Mouse (Mus musculus): ENCODE results near the gene Fam227b. TPM values are rescaled to one million over a fixed set of nuclear protein-coding genes. Genes with fewer than 3 reads are reported as not detected.
A peak's percentile ranks its signal among the peaks of the same experiment; 100 is the strongest.

The Fam227b gene
- polyA plus RNA-seq, 1 experiment from 2014 or later: not detected

DNA sequence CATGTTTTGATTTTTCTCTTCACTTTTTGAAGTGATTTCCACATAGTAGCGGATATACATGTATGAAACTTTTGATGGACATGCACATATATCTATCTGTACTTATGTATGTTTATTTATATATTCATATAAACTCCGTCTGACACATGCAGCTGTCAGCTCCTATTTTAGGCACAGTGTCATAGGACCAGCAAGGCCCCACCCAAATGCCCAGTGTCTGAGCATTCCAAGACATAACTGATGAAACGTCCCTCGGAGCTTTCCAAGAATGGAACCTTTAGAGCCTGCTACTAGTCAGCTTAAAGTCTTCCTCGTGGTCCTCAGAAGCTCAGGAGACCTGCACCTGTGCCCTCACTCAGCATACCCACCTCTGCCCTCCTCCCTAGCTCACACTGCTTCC lies 98.1 kb downstream of the Fam227b start:
- 70% methylated on average over 5 of the region's 5 CpGs for WGBS
- Histone ChIP-seq H3K4me1 (no peaks in the 10 kb centered on the region), H3K27ac (replicated peaks) (no peak overlapping the region), H3K36me3 (no peaks in the 10 kb centered on the region), H3K9ac (replicated peaks) (no peak overlapping the region), H3K4me3 (replicated peaks) (no peak overlapping the region), H3K9me3 (replicated peaks) (no peaks in the 10 kb centered on the region), H3K27me3 (replicated peaks) (no peaks in the 10 kb centered on the region), H3K4me2 (no peak overlapping the region)
- ATAC-seq (ENCODE audit: low FRiP score): no peak

DNA sequence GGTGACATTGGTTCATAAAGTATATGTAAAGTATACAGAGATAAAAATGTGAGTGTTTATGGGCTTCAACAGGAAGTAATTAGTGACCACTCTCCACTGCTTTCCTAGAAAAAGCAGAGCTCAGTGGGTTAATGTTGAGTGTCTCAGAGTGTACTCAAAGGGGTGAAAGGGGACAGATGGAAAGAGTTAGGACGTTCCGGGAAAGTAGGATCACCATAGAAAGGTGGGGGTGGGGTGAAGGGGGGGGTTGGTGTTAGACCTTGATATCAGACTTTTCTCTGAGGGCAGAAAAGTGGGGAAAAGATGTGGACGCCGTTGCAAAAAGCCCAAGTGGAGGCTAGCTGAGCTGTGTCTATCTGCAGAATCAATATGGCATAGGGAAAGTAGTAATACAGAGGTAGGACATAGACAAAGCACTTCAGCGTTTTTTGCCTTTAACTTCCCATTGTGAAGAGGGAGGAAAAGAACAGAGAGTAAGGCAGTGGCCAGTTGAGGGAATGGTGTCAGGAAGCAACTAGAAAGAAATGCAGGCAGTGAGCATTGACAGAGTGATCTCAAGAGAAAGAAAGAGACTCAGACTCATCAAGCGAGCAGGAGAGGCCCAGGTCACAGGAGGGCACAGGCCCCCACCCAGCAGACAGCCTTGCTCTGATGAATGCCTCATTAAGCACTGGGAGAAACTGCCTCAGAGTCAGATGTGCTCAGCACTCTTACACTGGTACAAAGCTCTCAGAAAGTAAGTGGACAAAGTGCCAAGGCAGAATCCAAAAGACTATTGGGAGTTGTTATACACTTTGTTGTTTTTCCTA lies 98.9 kb downstream of the Fam227b start:
- H3K9me3 ChIP-seq (replicated peaks): no peaks in the 10 kb centered on the region
- H3K4me1 ChIP-seq: no peaks in the 10 kb centered on the region
- H3K4me2 ChIP-seq: no peak overlapping the region
- WGBS: 49% methylated on average over 6 of the region's 6 CpGs
- H3K9ac ChIP-seq (replicated peaks): no peak overlapping the region
- H3K27ac ChIP-seq (replicated peaks): no peak overlapping the region
- no peaks in the 10 kb centered on the region for H3K27me3 ChIP-seq (replicated peaks)
- no peaks in the 10 kb centered on the region for H3K36me3 ChIP-seq
- H3K4me3 ChIP-seq (replicated peaks): no peak overlapping the region
- ATAC-seq (ENCODE audit: low FRiP score): no peak

DNA sequence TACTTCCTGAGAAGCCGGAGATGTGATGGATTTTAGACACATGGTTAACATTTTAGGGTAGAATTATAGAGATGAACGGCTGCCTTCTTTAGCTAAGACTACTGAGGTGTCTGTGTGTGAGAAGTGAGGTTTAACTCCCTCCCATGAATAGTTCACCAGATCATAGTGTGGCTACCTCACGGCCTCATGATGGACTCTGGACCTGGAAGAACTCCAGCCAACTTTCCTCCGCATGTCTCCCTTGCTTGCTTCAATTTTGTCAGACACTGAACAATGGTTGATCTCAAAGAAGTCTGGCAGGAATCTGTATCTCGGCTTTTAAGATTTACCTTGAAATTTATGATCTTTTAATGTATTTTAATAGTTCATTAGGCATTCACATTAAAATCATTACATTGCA lies 106.2 kb downstream of the Fam227b start:
- H3K9ac ChIP-seq (replicated peaks): no peak overlapping the region
- no peaks in the 10 kb centered on the region for H3K9me3 ChIP-seq (replicated peaks)
- no peak overlapping the region for H3K27ac ChIP-seq (replicated peaks)
- no peak overlapping the region for H3K4me2 ChIP-seq
- no peaks in the 10 kb centered on the region for H3K36me3 ChIP-seq
- H3K4me3 ChIP-seq (replicated peaks): no peak overlapping the region
- ATAC-seq (ENCODE audit: low FRiP score): no peak
- 93% methylated on average over 5 of the region's 5 CpGs for WGBS
- no peaks in the 10 kb centered on the region for H3K4me1 ChIP-seq
- H3K27me3 ChIP-seq (replicated peaks): no peaks in the 10 kb centered on the region

DNA sequence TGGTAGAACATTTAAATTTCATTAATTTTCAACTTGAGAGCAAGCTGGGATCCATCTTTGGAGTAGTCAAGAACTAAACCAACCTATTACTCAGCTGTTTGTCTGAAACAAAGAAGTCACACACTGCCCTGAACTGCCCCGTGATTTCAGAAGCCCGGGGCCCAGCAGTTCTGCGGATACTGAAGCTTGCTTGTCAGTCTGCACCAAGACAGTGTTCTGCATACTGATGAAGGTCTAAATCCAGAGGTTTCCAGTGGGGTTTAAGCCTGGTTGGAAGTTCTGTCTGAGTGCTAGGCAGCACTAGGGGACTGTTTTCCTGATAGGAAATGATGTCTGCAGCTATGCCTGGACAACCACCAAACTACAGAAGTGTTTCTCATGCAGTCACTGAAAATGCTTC lies 109.1 kb downstream of the Fam227b start:
- H3K9me3 ChIP-seq (replicated peaks): no peaks in the 10 kb centered on the region
- 59% methylated on average over 3 of the region's 3 CpGs for WGBS
- no peak overlapping the region for H3K9ac ChIP-seq (replicated peaks)
- H3K27ac ChIP-seq (replicated peaks): no peak overlapping the region
- no peak for ATAC-seq (ENCODE audit: low FRiP score)
- no peak overlapping the region for H3K4me3 ChIP-seq (replicated peaks)
- H3K27me3 ChIP-seq (replicated peaks): no peaks in the 10 kb centered on the region
- no peaks in the 10 kb centered on the region for H3K4me1 ChIP-seq
- H3K4me2 ChIP-seq: no peak overlapping the region
- H3K36me3 ChIP-seq: no peaks in the 10 kb centered on the region

DNA sequence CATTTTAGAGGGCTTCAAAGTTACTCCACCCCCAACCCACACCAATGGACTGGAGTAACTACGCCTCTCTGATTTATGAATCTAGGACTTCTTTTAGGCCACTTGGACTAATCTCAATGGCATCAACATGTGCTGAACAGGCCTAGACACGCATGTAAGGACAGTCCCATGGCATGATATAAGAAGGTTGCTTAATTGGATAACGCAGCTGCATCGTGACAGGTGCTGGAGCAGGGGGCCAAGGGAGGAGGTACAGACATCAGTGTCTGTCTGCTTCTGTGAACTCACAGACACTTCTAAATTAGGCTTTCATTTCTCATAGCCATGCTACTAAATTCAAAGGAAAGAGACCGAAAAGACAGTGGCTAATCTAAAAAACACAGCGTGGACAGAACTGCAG lies 110.6 kb downstream of the Fam227b start:
- Histone ChIP-seq H3K27ac (replicated peaks) (no peak overlapping the region), H3K4me1 (no peaks in the 10 kb centered on the region), H3K36me3 (no peaks in the 10 kb centered on the region), H3K4me3 (replicated peaks) (no peak overlapping the region), H3K27me3 (replicated peaks) (no peaks in the 10 kb centered on the region), H3K9me3 (replicated peaks) (no peaks in the 10 kb centered on the region), H3K4me2 (no peak overlapping the region), H3K9ac (replicated peaks) (no peak overlapping the region)
- ATAC-seq (ENCODE audit: low FRiP score): no peak
- whole genome bisulfite sequencing: 87% methylated on average over 6 of the region's 6 CpGs

DNA sequence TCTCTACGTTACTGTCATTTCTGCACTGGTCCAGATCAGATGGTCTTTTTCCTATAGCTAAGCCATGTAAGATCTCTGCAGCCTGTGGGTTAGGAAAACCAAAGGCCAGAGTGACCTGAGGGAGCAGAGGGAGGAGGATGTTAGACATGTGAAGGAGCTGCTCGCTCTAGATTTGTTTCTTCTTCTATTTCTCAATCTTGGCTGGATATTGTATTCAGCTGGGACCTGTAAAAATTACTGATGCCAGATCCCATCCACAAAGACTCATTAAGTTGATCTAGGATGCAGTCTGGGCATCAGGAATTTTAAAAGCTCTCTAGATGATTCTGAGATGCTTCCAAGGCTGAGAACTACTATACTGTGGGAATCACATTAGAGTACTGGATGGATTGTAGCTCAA lies 111.2 kb downstream of the Fam227b start:
- H3K4me2 ChIP-seq: no peak overlapping the region
- 82% methylated on average over 2 of the region's 2 CpGs for WGBS
- H3K9ac ChIP-seq (replicated peaks): no peak overlapping the region
- H3K27me3 ChIP-seq (replicated peaks): no peaks in the 10 kb centered on the region
- H3K36me3 ChIP-seq: no peaks in the 10 kb centered on the region
- no peak overlapping the region for H3K27ac ChIP-seq (replicated peaks)
- no peak for ATAC-seq (ENCODE audit: low FRiP score)
- H3K4me3 ChIP-seq (replicated peaks): no peak overlapping the region
- no peaks in the 10 kb centered on the region for H3K9me3 ChIP-seq (replicated peaks)
- H3K4me1 ChIP-seq: no peaks in the 10 kb centered on the region

DNA sequence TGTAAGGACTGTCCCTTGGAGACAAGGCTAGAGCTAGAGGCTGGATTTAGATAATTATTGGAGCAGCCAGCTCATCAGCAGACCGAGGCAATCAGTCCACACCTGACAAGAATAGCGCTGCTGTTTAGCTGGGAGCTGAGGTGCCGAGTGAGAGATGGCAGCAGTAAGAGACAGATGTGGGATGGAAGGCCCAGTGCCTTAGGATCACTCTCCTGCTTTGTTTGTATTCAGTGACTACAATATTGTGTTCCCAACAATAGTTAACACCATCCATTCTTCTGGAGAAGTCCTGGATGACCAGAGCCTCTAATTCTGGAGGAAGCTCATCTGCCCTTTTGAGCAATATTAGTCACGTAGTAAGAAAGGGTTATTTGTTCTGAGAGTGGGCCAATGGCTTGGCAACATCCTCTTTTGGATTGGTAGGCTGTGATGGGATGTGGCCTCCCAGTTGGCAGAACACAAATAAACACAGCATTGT lies 112.4 kb downstream of the Fam227b start:
- H3K27ac ChIP-seq (replicated peaks): no peak overlapping the region
- 82% methylated on average over 4 of the region's 4 CpGs for WGBS
- no peak overlapping the region for H3K9ac ChIP-seq (replicated peaks)
- no peaks in the 10 kb centered on the region for H3K27me3 ChIP-seq (replicated peaks)
- no peaks in the 10 kb centered on the region for H3K9me3 ChIP-seq (replicated peaks)
- H3K4me3 ChIP-seq (replicated peaks): no peak overlapping the region
- no peak for ATAC-seq (ENCODE audit: low FRiP score)
- H3K4me1 ChIP-seq: 0 out of 2 replicates have a peak, but pooled peaks cover 3% of the 10 kb centered on the region
- H3K36me3 ChIP-seq: no peaks in the 10 kb centered on the region
- no peak overlapping the region for H3K4me2 ChIP-seq

DNA sequence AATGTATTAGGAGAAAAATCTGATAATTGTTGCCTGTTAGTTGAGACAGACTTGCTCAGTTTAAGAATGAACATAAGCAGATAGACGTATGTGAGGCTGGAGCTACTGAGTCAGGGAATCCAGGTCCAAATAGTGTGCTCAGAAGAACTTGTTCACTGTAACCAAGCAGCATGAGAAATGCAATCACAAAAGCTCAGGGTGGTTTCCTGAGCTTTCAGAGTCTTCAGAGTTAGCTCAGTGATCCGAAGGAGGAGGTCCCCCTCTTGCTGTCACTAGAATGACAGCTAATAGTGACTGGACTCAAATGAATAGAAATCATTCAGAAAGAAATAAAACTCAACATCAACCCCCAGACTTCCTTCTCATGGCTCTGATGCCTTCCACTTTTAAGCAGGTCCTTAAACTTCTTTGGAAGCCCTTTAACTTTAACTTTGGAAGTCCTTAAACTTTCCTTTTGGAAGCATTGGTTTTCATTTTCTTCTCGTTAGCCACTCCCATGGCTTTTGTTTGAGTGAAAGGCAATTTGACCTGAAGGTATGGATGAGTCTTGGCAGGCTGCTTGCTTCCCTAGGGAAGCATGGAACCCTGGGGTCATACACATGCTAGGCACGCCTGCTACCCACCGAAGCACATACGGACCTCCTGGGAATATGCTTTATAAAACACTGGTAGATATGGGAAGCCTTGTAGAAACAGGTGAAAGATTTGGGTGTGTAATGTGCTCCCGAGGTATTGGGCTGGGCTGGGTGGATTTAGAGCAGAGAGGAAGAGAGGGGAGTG lies 113.4 kb downstream of the Fam227b start:
- H3K9ac ChIP-seq (replicated peaks): no peak overlapping the region
- 74% methylated on average over 7 of the region's 7 CpGs for WGBS
- H3K4me1 ChIP-seq: 0 out of 2 replicates have a peak, but pooled peaks cover 3% of the 10 kb centered on the region
- no peak for ATAC-seq (ENCODE audit: low FRiP score)
- H3K9me3 ChIP-seq (replicated peaks): no peaks in the 10 kb centered on the region
- no peaks in the 10 kb centered on the region for H3K36me3 ChIP-seq
- H3K4me2 ChIP-seq: no peak overlapping the region
- H3K4me3 ChIP-seq (replicated peaks): no peak overlapping the region
- no peaks in the 10 kb centered on the region for H3K27me3 ChIP-seq (replicated peaks)
- H3K27ac ChIP-seq (replicated peaks): no peak overlapping the region

DNA sequence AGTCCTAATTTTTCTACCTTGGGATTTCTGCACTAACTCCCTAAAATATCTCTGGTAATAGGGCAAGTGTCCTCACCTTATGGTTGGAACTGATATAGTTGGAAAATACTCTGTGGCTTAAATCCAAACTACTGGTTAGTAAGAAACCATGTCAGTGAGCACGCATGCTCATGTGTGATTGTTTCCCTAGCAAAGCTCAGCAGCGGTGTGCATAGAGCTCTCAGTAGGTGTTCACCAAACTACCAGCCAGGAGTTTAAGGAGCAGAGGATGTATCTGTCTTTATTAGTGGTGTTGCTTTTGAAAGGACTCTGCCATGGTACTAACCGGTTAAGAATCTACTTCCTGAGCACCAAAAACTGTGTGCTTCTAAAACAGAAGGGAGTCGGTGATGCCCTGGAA lies 115.7 kb downstream of the Fam227b start:
- no peaks in the 10 kb centered on the region for H3K27me3 ChIP-seq (replicated peaks)
- no peak overlapping the region for H3K27ac ChIP-seq (replicated peaks)
- H3K4me3 ChIP-seq (replicated peaks): no peak overlapping the region
- H3K9me3 ChIP-seq (replicated peaks): no peaks in the 10 kb centered on the region
- no peak overlapping the region for H3K9ac ChIP-seq (replicated peaks)
- no peak overlapping the region for H3K4me2 ChIP-seq
- ATAC-seq (ENCODE audit: low FRiP score): no peak
- H3K4me1 ChIP-seq: peaks cover 10% of the 10 kb centered on the region; the same call in 1 of the 2 replicates
- no peaks in the 10 kb centered on the region for H3K36me3 ChIP-seq
- WGBS: 87% methylated on average over 4 of the region's 4 CpGs

DNA sequence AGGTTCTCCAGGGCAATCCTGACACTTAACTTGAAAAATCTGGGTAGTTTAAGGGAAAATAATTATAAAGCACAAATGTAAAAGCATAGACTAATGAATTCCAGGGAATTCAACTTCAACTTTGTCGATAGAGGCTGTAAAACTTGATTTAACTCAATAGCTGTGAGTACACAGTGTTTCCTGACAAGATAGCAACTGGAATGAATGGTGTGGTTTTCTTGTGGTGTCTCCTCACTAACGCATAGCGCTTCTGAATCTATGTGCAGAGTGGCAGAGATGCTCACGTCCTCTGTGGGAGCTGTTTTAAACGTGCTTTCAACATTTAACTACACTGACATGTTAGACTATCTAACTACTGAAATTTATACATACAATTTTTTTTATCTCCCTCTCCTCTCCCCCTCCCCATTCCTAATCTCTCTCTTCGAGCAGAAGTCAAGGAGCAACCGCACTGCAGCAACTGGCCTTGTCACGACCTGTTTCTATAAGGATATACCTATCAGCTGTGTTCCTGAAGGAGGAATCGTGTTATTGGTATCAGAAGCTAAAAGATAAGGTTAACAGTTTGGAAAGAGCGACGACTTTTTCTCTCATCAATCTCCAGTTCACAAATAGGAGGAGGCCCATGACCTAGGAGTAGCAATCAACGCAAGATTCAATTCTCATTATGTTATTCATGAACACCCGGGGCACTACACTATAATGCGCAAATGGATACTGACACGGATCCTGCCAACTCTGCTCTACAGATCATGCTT lies 116.6 kb downstream of the Fam227b start:
- no peak overlapping the region for H3K27ac ChIP-seq (replicated peaks)
- no peaks in the 10 kb centered on the region for H3K27me3 ChIP-seq (replicated peaks)
- no peaks in the 10 kb centered on the region for H3K9me3 ChIP-seq (replicated peaks)
- H3K4me1 ChIP-seq: peaks cover 10% of the 10 kb centered on the region; the same call in 1 of the 2 replicates
- 79% methylated on average over 15 of the region's 15 CpGs for WGBS
- ATAC-seq (ENCODE audit: low FRiP score): no peak
- H3K4me3 ChIP-seq (replicated peaks): no peak overlapping the region
- no peaks in the 10 kb centered on the region for H3K36me3 ChIP-seq
- no peak overlapping the region for H3K9ac ChIP-seq (replicated peaks)
- peak overlapping the region; percentile 35; the same call in 1 of the 2 replicates for H3K4me2 ChIP-seq

DNA sequence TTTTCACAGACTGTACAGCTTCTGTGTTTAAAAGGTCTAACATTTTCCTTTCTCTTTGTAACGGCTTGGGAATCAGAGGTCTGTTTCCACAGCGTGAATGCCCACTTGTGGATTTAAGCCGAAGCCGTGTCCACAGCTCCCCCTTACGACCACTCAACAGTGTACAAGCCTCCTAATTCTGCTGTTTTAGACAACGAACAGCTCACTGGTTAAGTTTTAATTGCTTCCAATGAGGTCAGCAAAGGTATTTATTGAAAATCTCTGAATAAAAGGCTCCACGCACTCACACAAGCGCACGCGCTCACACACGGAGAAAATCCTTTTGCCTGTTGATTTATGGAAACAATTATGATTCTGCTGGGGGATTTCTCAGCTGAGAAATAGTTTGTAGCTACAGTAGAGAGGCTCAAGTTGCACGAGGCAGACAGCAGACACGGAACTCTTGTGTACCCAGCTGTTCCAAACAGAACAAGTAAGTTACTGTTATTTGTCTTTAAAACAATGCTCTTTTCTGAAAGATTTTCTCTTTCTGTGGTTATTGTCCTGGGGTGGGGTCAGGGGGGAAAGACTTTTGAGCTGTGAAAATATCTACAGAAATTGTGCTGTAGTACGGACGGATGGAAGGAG lies 117.3 kb downstream of the Fam227b start, which contains the start of gene Fgf7:
Gene Fgf7, plus strand, starts transcription at position 280 of the 627 bp plus-strand sequence.
- Histone ChIP-seq H3K9ac (replicated peaks) (no peak within 1 kb of the TSS), H3K27me3 (replicated peaks) (no peaks in the 10 kb centered on the region), H3K4me3 (replicated peaks) (no peak within 1 kb of the TSS), H3K9me3 (replicated peaks) (no peaks in the 10 kb centered on the region), H3K27ac (replicated peaks) (no peak within 1 kb of the TSS), H3K4me2 (peak within 1 kb of the TSS; percentile 35), H3K4me1 (peaks cover 10% of the 10 kb centered on the region; the same call in 1 of the 2 replicates), H3K36me3 (no peaks in the 10 kb centered on the region)
- WGBS: 50% methylated on average over 15 of the region's 15 CpGs
- ATAC-seq (ENCODE audit: low FRiP score): peak; percentile 71; the same call in 1 of the 2 replicates
